Mouse (Mus musculus): ENCODE results near the gene Smpdl3b. TPM values are rescaled to one million over a fixed set of nuclear protein-coding genes. Genes with fewer than 3 reads are reported as not detected.

Gene Smpdl3b
- polyA plus RNA-seq, 1 experiment from 2014 or later = 7.8 TPM

- DNase-seq (no peak), ATAC-seq (ENCODE audit: insufficient read depth) (no peak)
- H3K4me1 ChIP-seq (ENCODE audit: insufficient read depth) = no peaks in the 10 kb centered on the region
- H3K27me3 ChIP-seq (ENCODE audit: insufficient read depth, low read length) = no peaks in the 10 kb centered on the region
- H3K4me3 ChIP-seq (ENCODE audit: low read depth, low read length) = no peak overlapping the region
- H3K9me3 ChIP-seq (ENCODE audit: low read depth, low read length) = no peaks in the 10 kb centered on the region
- H3K36me3 ChIP-seq (ENCODE audit: insufficient read depth) = peaks cover 82% of the 10 kb centered on the region
- TF ChIP-seq CTCF (IDR thresholded peaks at IDR 0.05; ENCODE audit: low read depth) = no peak
- no peak overlapping the region for H3K4me2 ChIP-seq
- no peak overlapping the region for H3K27ac ChIP-seq (ENCODE audit: low read depth)
- H3K9ac ChIP-seq = no peak overlapping the region
- WGBS = 95% methylated on average over 5 of the region's 5 CpGs
These were observed 55.0 kb downstream of the Smpdl3b start for GRCm38 (mm10) chr4:132702076-132702475.

GRCm38 (mm10) chr4:132693366-132693765 lies 63.7 kb downstream of the Smpdl3b start:
- 85% methylated on average over 3 of the region's 3 CpGs for WGBS
- peaks cover 60% of the 10 kb centered on the region for H3K36me3 ChIP-seq (ENCODE audit: insufficient read depth)
- no peak overlapping the region for H3K4me2 ChIP-seq
- no peaks in the 10 kb centered on the region for H3K27me3 ChIP-seq (ENCODE audit: insufficient read depth, low read length)
- H3K27ac ChIP-seq (ENCODE audit: low read depth) = no peak overlapping the region
- DNase-seq (no peak), ATAC-seq (ENCODE audit: insufficient read depth) (no peak)
- no peak overlapping the region for H3K9ac ChIP-seq
- no peak for TF ChIP-seq CTCF (IDR thresholded peaks at IDR 0.05; ENCODE audit: low read depth)
- no peaks in the 10 kb centered on the region for H3K4me1 ChIP-seq (ENCODE audit: insufficient read depth)
- no peak overlapping the region for H3K4me3 ChIP-seq (ENCODE audit: low read depth, low read length)
- H3K9me3 ChIP-seq (ENCODE audit: low read depth, low read length) = no peaks in the 10 kb centered on the region

DNA sequence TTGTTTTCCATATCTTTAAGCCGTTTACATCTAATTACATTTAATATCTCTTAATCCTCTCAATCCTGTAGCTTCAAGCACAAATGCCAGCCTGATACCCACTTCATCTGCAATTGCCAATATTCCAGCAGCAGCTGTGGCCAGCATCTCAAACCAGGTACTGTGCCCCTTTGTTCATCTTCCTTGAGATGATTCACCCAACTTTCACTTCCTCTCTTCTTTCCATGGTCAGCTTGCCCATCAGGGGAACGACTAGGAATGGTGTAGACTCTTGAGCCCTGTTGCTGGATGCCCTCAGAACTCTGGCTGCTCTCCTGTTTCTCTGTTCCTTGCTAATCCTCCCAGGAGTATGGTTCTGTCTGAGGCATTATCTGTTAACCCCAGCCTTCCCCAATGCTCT lies 67.4 kb downstream of the Smpdl3b start:
- no peak for TF ChIP-seq CTCF (IDR thresholded peaks at IDR 0.05; ENCODE audit: low read depth)
- no peaks in the 10 kb centered on the region for H3K9me3 ChIP-seq (ENCODE audit: low read depth, low read length)
- no peak overlapping the region for H3K27ac ChIP-seq (ENCODE audit: low read depth)
- no peak overlapping the region for H3K9ac ChIP-seq
- 86% methylated on average over 2 of the region's 2 CpGs for WGBS
- H3K4me2 ChIP-seq = no peak overlapping the region
- ATAC-seq (ENCODE audit: insufficient read depth) = no peak
- H3K36me3 ChIP-seq (ENCODE audit: insufficient read depth) = peaks cover 49% of the 10 kb centered on the region
- H3K27me3 ChIP-seq (ENCODE audit: insufficient read depth, low read length) = no peaks in the 10 kb centered on the region
- DNase-seq = no peak
- H3K4me3 ChIP-seq (ENCODE audit: low read depth, low read length) = no peak overlapping the region
- no peaks in the 10 kb centered on the region for H3K4me1 ChIP-seq (ENCODE audit: insufficient read depth)

Other genes starting within 250 kb of the Smpdl3b start
- 7.8 and 8.6 TPM in 2 replicates for gene Sesn2, start 246.8 kb downstream of the Smpdl3b start, polyA plus RNA-seq (2014; fragmentation: Nextera tagmentation; extraction: Ambion mirVana)
- 1,179 and 1,189 TPM in 2 replicates for gene Atpif1, start 223.6 kb downstream of the Smpdl3b start, polyA plus RNA-seq (2014; fragmentation: Nextera tagmentation; extraction: Ambion mirVana)
- 191 TPM in 2 replicates for gene Dnajc8, start 221.7 kb downstream of the Smpdl3b start, polyA plus RNA-seq (2014; fragmentation: Nextera tagmentation; extraction: Ambion mirVana)
- gene Ptafr, start 193.2 kb downstream of the Smpdl3b start, polyA plus RNA-seq (2014; fragmentation: Nextera tagmentation; extraction: Ambion mirVana) = 0.83 and 1.1 TPM in 2 replicates
- gene Eya3, start 118.3 kb downstream of the Smpdl3b start, polyA plus RNA-seq (2014; fragmentation: Nextera tagmentation; extraction: Ambion mirVana) = 29.5 and 31.6 TPM in 2 replicates
- gene Xkr8, start 24.7 kb downstream of the Smpdl3b start, polyA plus RNA-seq (2014; fragmentation: Nextera tagmentation; extraction: Ambion mirVana) = 4.7 and 5.5 TPM in 2 replicates
- 127 and 129 TPM in 2 replicates for gene Rpa2, start 11.1 kb upstream of the Smpdl3b start, polyA plus RNA-seq (2014; fragmentation: Nextera tagmentation; extraction: Ambion mirVana)
- gene Themis2, start 39.1 kb upstream of the Smpdl3b start, polyA plus RNA-seq (2014; fragmentation: Nextera tagmentation; extraction: Ambion mirVana) = 1.4 and 1.8 TPM in 2 replicates
- gene Ppp1r8, start 85.9 kb upstream of the Smpdl3b start, polyA plus RNA-seq (2014; fragmentation: Nextera tagmentation; extraction: Ambion mirVana) = 58.3 and 60.4 TPM in 2 replicates
- 67.4 and 68.0 TPM in 2 replicates for gene Stx12, start 127.3 kb upstream of the Smpdl3b start, polyA plus RNA-seq (2014; fragmentation: Nextera tagmentation; extraction: Ambion mirVana)
- 43.0 and 44.7 TPM in 2 replicates for gene Fam76a, start 165.3 kb upstream of the Smpdl3b start, polyA plus RNA-seq (2014; fragmentation: Nextera tagmentation; extraction: Ambion mirVana)
- gene Fgr, start 216.8 kb upstream of the Smpdl3b start, polyA plus RNA-seq (2014; fragmentation: Nextera tagmentation; extraction: Ambion mirVana) = 0.46 and 0.66 TPM in 2 replicates